Mouse (Mus musculus): ENCODE measurements around the gene Neo1. TPM values are rescaled to one million over a fixed set of nuclear protein-coding genes. Genes with fewer than 3 reads are reported as not detected.

The Neo1 gene
- total and polyA plus RNA-seq, 2 experiments = 4.4 to 9.3 TPM

- no peak overlapping the region for H3K4me3 ChIP-seq (ENCODE audit: insufficient read depth, low read depth, low read length)
These were observed 20.0 kb upstream of the Neo1 start for GRCm38 (mm10) chr9:59056281-59056680.

GRCm38 (mm10) chr9:59041805-59042204 is 5.6 kb upstream of the Neo1 start:
- Histone ChIP-seq H3K36me3 (ENCODE audit: control insufficient read depth, insufficient read depth, low read length) (no peaks in the 10 kb centered on the region), H3K27me3 (ENCODE audit: control insufficient read depth, insufficient read depth, low read length) (no peaks in the 10 kb centered on the region), H3K79me2 (ENCODE audit: control insufficient read depth, insufficient read depth, low read length) (no peaks in the 10 kb centered on the region), H3K4me1 (ENCODE audit: control insufficient read depth, insufficient read depth, low read length) (peaks cover 2% of the 10 kb centered on the region; the same call in 1 of the 2 replicates), H3K9ac (ENCODE audit: low read depth, low read length) (no peak overlapping the region), H3K27ac (replicated peaks; ENCODE audit: insufficient read depth, low read depth, low read length) (no peak overlapping the region), H3K4me3 (ENCODE audit: insufficient read depth, low read depth, low read length) (no peak overlapping the region)
- TF ChIP-seq CTCF (IDR thresholded peaks at IDR 0.05; ENCODE audit: low read depth, low read length) (no peak), POLR2A (IDR thresholded peaks at IDR 0.05; ENCODE audit: extremely low read depth, insufficient read depth, low read length) (no peak)
- no peak for DNase-seq (ENCODE audit: extremely low read depth, low read depth, low spot score)

More at GRCm38 (mm10) chr9:59056281-59056680, 20.0 kb upstream of the Neo1 start:
- H3K9ac ChIP-seq (ENCODE audit: low read depth, low read length) = no peak overlapping the region
- no peaks in the 10 kb centered on the region for H3K79me2 ChIP-seq (ENCODE audit: control insufficient read depth, insufficient read depth, low read length)
- TF ChIP-seq CTCF (IDR thresholded peaks at IDR 0.05; ENCODE audit: low read depth, low read length) (no peak), POLR2A (IDR thresholded peaks at IDR 0.05; ENCODE audit: extremely low read depth, insufficient read depth, low read length) (no peak)
- no peaks in the 10 kb centered on the region for H3K4me1 ChIP-seq (ENCODE audit: control insufficient read depth, insufficient read depth, low read length)
- H3K36me3 ChIP-seq (ENCODE audit: control insufficient read depth, insufficient read depth, low read length) = no peaks in the 10 kb centered on the region
- 81% methylated on average over 8 of the region's 8 CpGs for WGBS
- no peak for DNase-seq (ENCODE audit: extremely low read depth, low read depth, low spot score)
- no peaks in the 10 kb centered on the region for H3K27me3 ChIP-seq (ENCODE audit: control insufficient read depth, insufficient read depth, low read length)
- no peak overlapping the region for H3K27ac ChIP-seq (replicated peaks; ENCODE audit: insufficient read depth, low read depth, low read length)

- H3K4me3 ChIP-seq (ENCODE audit: insufficient read depth, low read depth, low read length) = peak overlapping the region; percentile 69
- H3K4me1 ChIP-seq (ENCODE audit: control insufficient read depth, insufficient read depth, low read length) = peaks cover 5% of the 10 kb centered on the region; the same call in 1 of the 2 replicates
- no peaks in the 10 kb centered on the region for H3K27me3 ChIP-seq (ENCODE audit: control insufficient read depth, insufficient read depth, low read length)
- no peaks in the 10 kb centered on the region for H3K36me3 ChIP-seq (ENCODE audit: control insufficient read depth, insufficient read depth, low read length)
- H3K9ac ChIP-seq (ENCODE audit: low read depth, low read length) = peak overlapping the region; percentile 81
- no peak for DNase-seq (ENCODE audit: extremely low read depth, low read depth, low spot score)
- 1% methylated on average over 55 of the region's 56 CpGs for WGBS
- TF ChIP-seq POLR2A (IDR thresholded peaks at IDR 0.05; ENCODE audit: extremely low read depth, insufficient read depth, low read length) = no peak
- no peak for TF ChIP-seq CTCF (IDR thresholded peaks at IDR 0.05; ENCODE audit: low read depth, low read length)
- peak overlapping the region; percentile 83 for H3K27ac ChIP-seq (replicated peaks; ENCODE audit: insufficient read depth, low read depth, low read length)
- H3K79me2 ChIP-seq (ENCODE audit: control insufficient read depth, insufficient read depth, low read length) = peaks cover 13% of the 10 kb centered on the region; the same call in 1 of the 2 replicates
These were observed 596 bp upstream of the Neo1 start for GRCm38 (mm10) chr9:59036732-59037341.

GRCm38 (mm10) chr9:59035342-59036158 is 691 bp downstream of the Neo1 start:
- Histone ChIP-seq H3K4me1 (ENCODE audit: control insufficient read depth, insufficient read depth, low read length) (peaks cover 5% of the 10 kb centered on the region; the same call in 1 of the 2 replicates), H3K79me2 (ENCODE audit: control insufficient read depth, insufficient read depth, low read length) (peaks cover 13% of the 10 kb centered on the region; the same call in 1 of the 2 replicates), H3K36me3 (ENCODE audit: control insufficient read depth, insufficient read depth, low read length) (no peaks in the 10 kb centered on the region), H3K27ac (replicated peaks; ENCODE audit: insufficient read depth, low read depth, low read length) (peak overlapping the region; percentile 83), H3K27me3 (ENCODE audit: control insufficient read depth, insufficient read depth, low read length) (no peaks in the 10 kb centered on the region), H3K9ac (ENCODE audit: low read depth, low read length) (peak overlapping the region; percentile 81), H3K4me3 (ENCODE audit: insufficient read depth, low read depth, low read length) (peak overlapping the region; percentile 69)
- peak; percentile 50 for DNase-seq (ENCODE audit: extremely low read depth, low read depth, low spot score)
- under 1% methylated on average over 62 of the region's 63 CpGs for WGBS
- TF ChIP-seq POLR2A (IDR thresholded peaks at IDR 0.05; ENCODE audit: extremely low read depth, insufficient read depth, low read length) (no peak), CTCF (IDR thresholded peaks at IDR 0.05; ENCODE audit: low read depth, low read length) (no peak)

GRCm38 (mm10) chr9:59034836-59035235 is 1.4 kb downstream of the Neo1 start:
- H3K27ac ChIP-seq (replicated peaks; ENCODE audit: insufficient read depth, low read depth, low read length) = no peak overlapping the region
- peaks cover 5% of the 10 kb centered on the region; the same call in 1 of the 2 replicates for H3K4me1 ChIP-seq (ENCODE audit: control insufficient read depth, insufficient read depth, low read length)
- no peak overlapping the region for H3K9ac ChIP-seq (ENCODE audit: low read depth, low read length)
- H3K27me3 ChIP-seq (ENCODE audit: control insufficient read depth, insufficient read depth, low read length) = no peaks in the 10 kb centered on the region
- no peaks in the 10 kb centered on the region for H3K36me3 ChIP-seq (ENCODE audit: control insufficient read depth, insufficient read depth, low read length)
- peaks cover 13% of the 10 kb centered on the region; the same call in 1 of the 2 replicates for H3K79me2 ChIP-seq (ENCODE audit: control insufficient read depth, insufficient read depth, low read length)
- H3K4me3 ChIP-seq (ENCODE audit: insufficient read depth, low read depth, low read length) = no peak overlapping the region
- WGBS = 18% methylated on average over 5 of the region's 5 CpGs
- DNase-seq (ENCODE audit: extremely low read depth, low read depth, low spot score) = peak; percentile 81
- no peak for TF ChIP-seq POLR2A (IDR thresholded peaks at IDR 0.05; ENCODE audit: extremely low read depth, insufficient read depth, low read length)
- no peak for TF ChIP-seq CTCF (IDR thresholded peaks at IDR 0.05; ENCODE audit: low read depth, low read length)

Data from liver, adult 2 months (tissue).